Mouse (Mus musculus) urinary bladder, postnatal 0 days (tissue): ENCODE data around the gene Crb1. TPM values are rescaled to one million over a fixed set of nuclear protein-coding genes. Genes with fewer than 3 reads are reported as not detected.

Experiments used
- polyA plus RNA-seq: library from polyadenylated mRNA; unstranded; fragments of >200 nt; fragmentation: Nextera tagmentation; extraction: Ambion mirVana; gene quantifications from 2 replicates; pipeline ENCODE4 v1.2.1, GENCODE M21; 2015

Crb1 gene
- not detected in 2 replicates for polyA plus RNA-seq

DNA sequence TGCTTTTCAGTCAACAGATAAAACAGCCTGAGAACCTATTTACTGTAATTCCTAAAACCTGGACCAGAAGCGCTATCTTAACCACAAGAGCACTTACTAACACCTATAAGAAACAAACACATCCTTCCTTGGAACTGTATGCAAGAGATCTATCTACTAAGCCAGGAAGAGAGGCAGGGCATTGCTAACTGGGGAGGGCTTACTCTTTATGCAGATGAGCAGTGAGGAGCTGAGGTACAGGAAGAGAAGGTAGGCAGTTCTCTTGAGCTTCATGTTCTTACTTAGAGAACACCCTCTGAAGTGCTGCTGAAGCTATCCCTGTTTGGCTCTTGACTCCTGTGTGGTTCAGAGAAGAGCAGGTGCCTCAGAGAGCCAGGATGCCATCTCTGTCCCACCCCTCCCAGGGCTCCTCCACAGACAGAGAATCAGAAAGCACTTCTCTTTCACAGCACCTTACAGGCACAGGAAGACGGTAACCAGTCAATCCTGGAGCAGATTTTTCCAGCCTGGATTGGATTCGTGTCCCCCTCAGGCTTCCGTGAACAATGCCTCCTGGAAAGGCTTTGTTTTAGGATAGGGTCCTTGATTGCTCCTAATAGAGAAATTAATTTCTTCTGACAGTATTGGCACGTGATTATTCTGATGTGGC lies at the start of gene Crb1:
TSS of gene Crb1 (minus strand) at position 463 of the 649 bp plus-strand sequence.

GRCm38 (mm10) chr1:139421875-139422791 lies 45.2 kb upstream of the Crb1 start, which contains the start of gene Zbtb41:
Gene Zbtb41, plus strand, starts transcription at chr1:139422288.

Other genes starting within 250 kb of the Crb1 start
- 3.8 and 5.2 TPM in 2 replicates for gene Zbtb41, start 45.2 kb upstream of the Crb1 start, polyA plus RNA-seq
- gene Aspm, start 77.7 kb upstream of the Crb1 start, polyA plus RNA-seq, result 2.1 and 2.9 TPM in 2 replicates
- gene F13b, start 124.6 kb upstream of the Crb1 start, polyA plus RNA-seq, result 0.10 TPM in 1 of 2 replicates, not detected in the other
- 0.12 TPM in 1 of 2 replicates, not detected in the other for gene Cfhr1, start 183.2 kb upstream of the Crb1 start, polyA plus RNA-seq